Mouse (Mus musculus) kidney, adult 2 months (tissue): ENCODE data around the gene Rbms1.

Experiments used
- CTCF ChIP-seq: fragments of 200-500 bp; conservative IDR thresholded peaks from 2 replicates; pipeline ENCODE4 v1.5.1; 2011; ENCODE audit warnings: low read depth, mild to moderate bottlenecking, control low read depth, low read length, moderate library complexity, mixed read lengths; ENCODE audit not compliant: insufficient read depth, insufficient read length
- POLR2A ChIP-seq: fragments of 200-500 bp; IDR thresholded peaks from one replicate; pipeline ENCODE4 v1.6.1; 2011; ENCODE audit warnings: low read depth, low read length, control low read depth

DNA sequence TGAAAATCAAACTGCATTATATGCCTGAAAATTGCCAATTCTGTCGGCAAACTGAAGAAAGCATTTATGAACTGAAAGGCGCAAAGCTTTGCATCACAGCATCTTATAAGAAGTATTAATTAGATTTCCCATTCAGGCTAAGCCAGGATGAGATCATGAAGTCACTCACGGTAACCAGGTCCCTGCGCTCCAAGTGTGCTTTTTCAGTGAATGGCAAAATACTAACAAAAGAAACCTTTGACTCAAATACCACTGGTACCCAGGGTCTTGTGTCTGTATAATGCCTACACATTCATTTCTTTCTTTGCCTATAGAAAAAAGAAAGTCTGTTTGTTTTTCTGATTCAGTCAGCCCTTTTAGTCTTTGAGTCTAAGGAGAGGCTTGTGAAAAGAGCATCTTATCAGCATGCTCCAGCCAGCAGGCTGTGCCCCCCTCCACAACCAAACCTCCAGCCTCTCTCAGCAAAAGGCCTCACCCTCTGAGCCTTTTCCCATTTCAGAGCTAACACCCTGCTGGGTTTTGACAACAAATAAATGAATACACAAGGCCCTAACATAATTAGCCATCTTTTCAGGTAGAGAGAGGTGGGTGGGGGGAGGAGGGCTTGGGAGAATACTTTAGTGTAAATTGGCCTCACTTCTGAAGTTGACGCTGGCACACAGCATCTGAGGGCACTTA, 83.7 kb downstream of the Rbms1 start:
- TF ChIP-seq CTCF = no peak
- TF ChIP-seq POLR2A = no peak
